Mouse (Mus musculus) forebrain, embryonic 11.5 days (tissue): ENCODE measurements around the gene Slc38a6. TPM values are rescaled to one million over a fixed set of nuclear protein-coding genes. Genes with fewer than 3 reads are reported as not detected.

Experiments used
- ATAC-seq: fragments of 200-750 bp; cut with Nextera tagmentation; replicated peaks from 2 replicates; pipeline ENCODE4 v1.8.0; 2017; ENCODE audit warnings: moderate TSS enrichment; ENCODE audit not compliant: low FRiP score
- DNase-seq: peaks from one replicate; pipeline ENCODE4 v3.0.0-alpha.2; 2017; ENCODE audit warnings: low spot score
- H3K27ac ChIP-seq: fragments of 300-500 bp; sonication (generic); 2 replicates; pipeline ENCODE4 v1.5.1; 2014; ENCODE audit warnings: low read depth, low read length
- H3K27me3 ChIP-seq: fragments of 300-500 bp; sonication (generic); 2 replicates; pipeline ENCODE4 v1.6.1; 2014; ENCODE audit warnings: mild to moderate bottlenecking, low read length, mixed read lengths; ENCODE audit not compliant: control insufficient read depth, insufficient read depth
- H3K36me3 ChIP-seq: fragments of 300-500 bp; sonication (generic); 2 replicates; pipeline ENCODE4 v1.6.1; 2014; ENCODE audit warnings: mild to moderate bottlenecking, low read length, moderate library complexity, mixed read lengths; ENCODE audit not compliant: control insufficient read depth, insufficient read depth
- H3K4me1 ChIP-seq: fragments of 300-500 bp; sonication (generic); replicated peaks from 2 replicates; pipeline ENCODE4 v1.6.1; 2014; ENCODE audit warnings: low read length, mixed read lengths; ENCODE audit not compliant: control insufficient read depth, insufficient read depth
- H3K4me2 ChIP-seq: fragments of 300-500 bp; sonication (generic); 2 replicates; pipeline ENCODE4 v1.6.1; 2014; ENCODE audit warnings: low read depth, mild to moderate bottlenecking, low read length, moderate library complexity, mixed read lengths; ENCODE audit not compliant: severe bottlenecking
- H3K4me3 ChIP-seq: fragments of 300-500 bp; sonication (generic); 2 replicates; pipeline ENCODE4 v1.5.1; 2014; ENCODE audit warnings: low read depth, low read length
- H3K9ac ChIP-seq: fragments of 300-500 bp; sonication (generic); 2 replicates; pipeline ENCODE4 v1.6.1; 2014; ENCODE audit warnings: low read length
- H3K9me3 ChIP-seq: fragments of 300-500 bp; sonication (generic); 2 replicates; pipeline ENCODE4 v1.6.1; 2016; ENCODE audit warnings: low read length, mixed read lengths; ENCODE audit not compliant: control insufficient read depth
- WGBS: fragments of 180-500 bp; shearing (Covaris S2); extraction: QIAGEN DNeasy Blood & Tissue Kit; methylation state at CpG from one replicate; pipeline ENCODE4 v1.1.7; 2014; 5-methylcytosine and 5-hydroxymethylcytosine counted together
- polyA plus RNA-seq: library from polyadenylated mRNA; unstranded; fragments of >200 nt; fragmentation: Nextera tagmentation; extraction: Ambion mirVana; gene quantifications from 2 replicates; pipeline ENCODE4 v1.2.1, GENCODE M21; 2014

Slc38a6 gene
- polyA plus RNA-seq, 1 experiment from 2014 or later, result 9.7 TPM

DNA sequence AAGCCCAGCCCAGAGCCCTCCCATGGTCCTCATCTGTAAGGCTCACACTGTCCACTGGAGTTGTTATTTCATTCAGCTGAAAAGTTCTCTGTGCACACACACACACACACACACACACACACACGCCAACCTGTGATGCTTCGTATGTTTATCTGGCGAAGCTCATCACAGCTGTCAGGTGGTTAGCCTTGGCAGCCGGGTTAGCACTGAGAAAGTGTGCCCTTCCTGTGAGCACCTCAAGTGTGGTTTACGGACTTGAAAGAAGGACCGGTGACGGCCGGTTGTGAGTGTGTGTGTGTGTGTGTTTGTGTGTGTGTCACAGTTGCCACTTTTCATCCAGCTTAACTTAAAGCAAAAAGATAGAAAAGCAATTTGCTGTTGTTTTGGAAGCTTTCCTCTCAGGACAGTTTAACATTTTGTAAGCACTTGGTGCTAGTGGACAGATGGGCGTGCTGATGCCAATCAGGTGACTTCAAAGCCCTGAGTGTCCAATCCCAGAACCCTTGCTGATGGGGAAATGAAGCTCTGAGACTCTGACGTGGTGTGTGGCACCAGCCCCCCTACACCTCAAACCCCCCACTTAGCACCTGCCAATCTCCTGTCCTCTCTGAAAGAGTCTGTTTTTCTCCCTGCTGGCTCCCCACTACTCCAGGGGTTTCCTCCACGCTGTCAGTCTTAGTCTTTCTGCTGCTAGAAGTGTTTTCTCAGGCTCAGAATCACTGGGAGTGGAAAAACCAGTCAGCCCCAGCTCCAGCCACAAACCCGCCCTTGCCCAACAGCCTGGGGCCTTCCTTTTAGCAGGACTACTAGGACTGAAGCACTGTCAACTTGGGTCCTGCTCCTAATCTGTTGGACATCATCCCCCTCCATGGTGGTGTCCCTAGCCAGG lies 96.0 kb downstream of the Slc38a6 start:
- WGBS, result 71% methylated on average over 12 of the region's 12 CpGs
- Histone ChIP-seq H3K27me3 (no peaks in the 10 kb centered on the region), H3K9ac (no peak overlapping the region), H3K36me3 (no peaks in the 10 kb centered on the region), H3K4me1 (0 out of 2 replicates have a peak, but pooled peaks cover 3% of the 10 kb centered on the region), H3K9me3 (no peaks in the 10 kb centered on the region), H3K4me3 (no peak overlapping the region), H3K27ac (no peak overlapping the region), H3K4me2 (no peak overlapping the region)
- peak; percentile 41 for DNase-seq
- ATAC-seq, result no peak

DNA sequence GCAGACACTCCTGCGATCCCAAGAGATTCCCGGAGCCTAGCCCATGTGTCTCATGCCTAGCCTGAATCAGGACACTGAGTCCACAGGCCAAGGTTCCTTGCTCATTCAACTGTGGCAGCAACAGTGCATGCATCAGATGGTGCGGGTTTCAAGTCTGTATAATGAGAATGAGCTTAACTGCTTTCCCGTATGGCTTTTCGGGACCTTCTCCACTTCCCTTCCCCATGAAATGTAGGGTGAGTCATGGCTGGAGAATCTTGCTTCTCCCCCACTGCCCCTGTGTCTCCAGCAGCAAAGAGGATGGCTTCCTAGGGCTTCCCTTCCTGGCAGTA lies 96.6 kb downstream of the Slc38a6 start:
- H3K27ac ChIP-seq, result no peak overlapping the region
- no peaks in the 10 kb centered on the region for H3K27me3 ChIP-seq
- no peak for ATAC-seq
- H3K9me3 ChIP-seq, result no peaks in the 10 kb centered on the region
- DNase-seq, result no peak
- H3K36me3 ChIP-seq, result no peaks in the 10 kb centered on the region
- H3K4me2 ChIP-seq, result no peak overlapping the region
- 0 out of 2 replicates have a peak, but pooled peaks cover 3% of the 10 kb centered on the region for H3K4me1 ChIP-seq
- 79% methylated on average over 5 of the region's 5 CpGs for WGBS
- H3K9ac ChIP-seq, result no peak overlapping the region
- no peak overlapping the region for H3K4me3 ChIP-seq

DNA sequence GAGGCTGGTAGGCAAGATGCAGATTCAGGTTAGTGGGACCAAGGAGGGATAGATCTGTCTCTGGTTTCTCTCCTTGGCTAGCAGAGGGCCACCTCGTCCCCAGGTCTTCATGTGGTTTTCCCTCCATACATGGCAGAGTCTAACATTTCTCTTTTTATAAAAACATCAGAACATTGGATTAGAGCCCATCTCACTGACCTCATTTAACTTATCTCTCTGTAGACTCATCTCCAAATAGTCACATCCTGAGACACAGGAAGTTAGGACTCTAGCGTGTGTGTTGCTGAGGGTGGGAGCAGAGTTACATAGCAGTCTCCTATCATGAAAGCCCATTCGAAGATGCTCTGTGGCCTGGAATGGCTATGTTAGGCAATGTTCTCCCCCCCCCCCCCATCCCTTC lies 97.3 kb downstream of the Slc38a6 start:
- H3K36me3 ChIP-seq, result no peaks in the 10 kb centered on the region
- no peaks in the 10 kb centered on the region for H3K27me3 ChIP-seq
- no peak overlapping the region for H3K9ac ChIP-seq
- no peak overlapping the region for H3K4me3 ChIP-seq
- no peak overlapping the region for H3K4me2 ChIP-seq
- DNase-seq, result no peak
- 83% methylated on average over 3 of the region's 3 CpGs for WGBS
- H3K27ac ChIP-seq, result no peak overlapping the region
- no peaks in the 10 kb centered on the region for H3K9me3 ChIP-seq
- H3K4me1 ChIP-seq, result 0 out of 2 replicates have a peak, but pooled peaks cover 3% of the 10 kb centered on the region
- ATAC-seq, result no peak

DNA sequence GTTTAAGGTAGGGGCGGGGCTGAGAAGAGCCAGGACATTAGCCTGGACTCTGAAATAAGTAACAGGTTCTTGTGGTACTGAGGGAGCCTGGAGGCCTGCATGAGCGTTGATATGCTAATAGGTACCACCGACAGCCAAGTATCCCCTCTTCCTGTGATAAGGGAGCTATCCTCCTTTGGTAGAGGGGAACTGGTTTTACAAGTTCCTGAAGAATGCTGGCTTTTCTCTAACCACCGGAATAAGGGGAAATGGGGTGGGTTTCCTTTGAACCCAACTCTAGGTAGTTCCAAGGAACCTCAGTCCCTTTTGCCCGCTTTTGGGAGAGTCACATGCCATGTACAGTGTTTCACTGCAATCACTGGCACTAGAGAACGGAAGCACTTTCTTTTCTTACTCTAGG lies 98.2 kb downstream of the Slc38a6 start:
- Histone ChIP-seq H3K36me3 (no peaks in the 10 kb centered on the region), H3K27me3 (no peaks in the 10 kb centered on the region), H3K9me3 (no peaks in the 10 kb centered on the region), H3K4me3 (no peak overlapping the region), H3K9ac (no peak overlapping the region), H3K27ac (no peak overlapping the region), H3K4me2 (no peak overlapping the region), H3K4me1 (0 out of 2 replicates have a peak, but pooled peaks cover 3% of the 10 kb centered on the region)
- WGBS, result 70% methylated on average over 6 of the region's 6 CpGs
- no peak for ATAC-seq
- peak; percentile 26 for DNase-seq

DNA sequence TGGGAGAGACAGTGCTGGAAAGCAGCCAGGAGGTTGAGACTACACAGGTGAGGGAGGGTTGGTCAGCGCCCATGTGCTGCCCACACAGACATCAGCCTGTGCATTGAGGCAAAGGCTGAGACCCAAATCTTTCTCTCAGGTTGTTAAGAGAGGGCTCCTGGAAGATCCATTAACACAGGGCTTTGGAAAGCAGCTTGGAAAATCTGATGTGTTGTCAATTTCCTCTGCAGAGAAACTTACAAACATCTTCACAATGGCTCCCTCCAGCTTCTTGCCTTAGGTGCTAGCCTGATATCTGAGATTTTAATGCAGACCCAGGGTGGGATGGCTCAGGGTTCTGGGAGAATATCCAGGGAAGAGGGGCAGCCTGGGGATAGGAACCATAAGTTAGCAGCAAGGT lies 105.9 kb downstream of the Slc38a6 start:
- no peak overlapping the region for H3K4me2 ChIP-seq
- no peak for DNase-seq
- H3K9ac ChIP-seq, result no peak overlapping the region
- H3K9me3 ChIP-seq, result no peaks in the 10 kb centered on the region
- H3K27ac ChIP-seq, result no peak overlapping the region
- H3K27me3 ChIP-seq, result no peaks in the 10 kb centered on the region
- ATAC-seq, result no peak
- WGBS, result 92% methylated on average over 1 of the region's 1 CpGs
- H3K4me1 ChIP-seq, result no peaks in the 10 kb centered on the region
- no peaks in the 10 kb centered on the region for H3K36me3 ChIP-seq
- no peak overlapping the region for H3K4me3 ChIP-seq

DNA sequence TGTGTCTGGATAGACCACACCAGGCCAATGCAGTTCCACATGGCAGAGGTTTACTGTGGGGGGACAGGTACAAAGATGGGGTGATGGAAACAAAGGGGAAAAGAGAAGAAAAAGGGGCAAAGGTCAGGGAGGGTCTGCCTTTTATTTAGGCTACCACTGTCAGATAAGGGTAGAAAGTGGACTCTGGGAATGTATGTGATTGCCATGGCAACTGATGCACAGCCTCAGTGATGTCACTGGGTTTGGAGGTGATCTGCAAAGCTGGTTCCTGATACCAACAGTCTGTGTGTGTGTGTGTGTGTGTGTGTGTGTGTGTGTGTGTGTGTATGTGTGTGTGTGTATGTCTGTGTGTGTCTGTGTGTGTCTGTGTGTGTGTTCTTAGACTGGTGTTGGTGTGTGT lies 106.4 kb downstream of the Slc38a6 start:
- H3K36me3 ChIP-seq, result no peaks in the 10 kb centered on the region
- H3K4me1 ChIP-seq, result no peaks in the 10 kb centered on the region
- no peak overlapping the region for H3K4me2 ChIP-seq
- H3K4me3 ChIP-seq, result no peak overlapping the region
- no peak for ATAC-seq
- no peak overlapping the region for H3K27ac ChIP-seq
- DNase-seq, result no peak
- H3K9me3 ChIP-seq, result no peaks in the 10 kb centered on the region
- H3K27me3 ChIP-seq, result no peaks in the 10 kb centered on the region
- H3K9ac ChIP-seq, result no peak overlapping the region

DNA sequence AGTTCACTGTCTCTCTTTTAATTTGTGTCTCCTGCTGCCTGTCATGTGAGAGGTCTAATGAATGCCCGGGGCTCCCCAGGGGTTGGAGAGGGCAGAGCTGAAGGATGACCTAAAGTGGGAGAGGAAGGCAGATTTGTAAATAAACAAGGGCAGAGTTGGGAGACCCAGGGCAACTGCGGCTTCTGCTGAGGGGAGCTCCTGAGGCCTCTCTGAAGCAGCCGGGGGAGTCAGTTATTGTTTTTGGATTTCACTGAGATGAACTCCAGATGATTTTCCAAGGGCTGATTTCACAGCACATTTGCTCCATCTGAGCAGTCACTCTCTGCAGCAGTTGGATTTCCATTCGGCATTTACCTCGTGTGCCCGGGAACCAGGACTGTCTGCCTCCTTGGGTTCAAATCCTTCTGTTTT lies 107.3 kb downstream of the Slc38a6 start:
- ATAC-seq (no peak), DNase-seq (no peak)
- no peak overlapping the region for H3K9ac ChIP-seq
- 35% methylated on average over 6 of the region's 6 CpGs for WGBS
- no peak overlapping the region for H3K4me2 ChIP-seq
- no peak overlapping the region for H3K4me3 ChIP-seq
- no peak overlapping the region for H3K27ac ChIP-seq
- H3K36me3 ChIP-seq, result no peaks in the 10 kb centered on the region
- no peaks in the 10 kb centered on the region for H3K9me3 ChIP-seq
- no peaks in the 10 kb centered on the region for H3K27me3 ChIP-seq
- H3K4me1 ChIP-seq, result no peaks in the 10 kb centered on the region

DNA sequence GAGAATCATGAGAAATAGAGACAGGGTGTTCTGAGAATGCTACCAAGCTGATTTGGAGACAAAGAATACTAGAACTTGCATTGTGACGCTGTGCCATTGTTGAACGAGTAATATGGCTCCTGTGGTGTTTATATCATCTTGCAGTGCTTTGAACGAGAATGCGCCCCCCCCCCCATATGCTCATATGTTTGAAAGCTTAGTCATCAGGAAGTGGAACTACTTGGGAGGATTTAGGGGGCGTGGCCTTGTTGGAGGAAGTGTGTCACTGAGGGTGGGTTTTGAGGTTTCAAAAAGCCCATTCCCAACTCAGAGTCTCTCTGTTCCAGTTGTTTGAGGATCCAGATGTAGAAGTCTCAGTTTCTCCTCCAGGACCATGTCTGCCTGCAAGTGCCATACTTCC lies 108.0 kb downstream of the Slc38a6 start:
- no peak for DNase-seq
- Histone ChIP-seq H3K4me2 (no peak overlapping the region), H3K9me3 (no peaks in the 10 kb centered on the region), H3K36me3 (no peaks in the 10 kb centered on the region), H3K4me1 (no peaks in the 10 kb centered on the region), H3K9ac (no peak overlapping the region), H3K4me3 (no peak overlapping the region), H3K27me3 (no peaks in the 10 kb centered on the region), H3K27ac (no peak overlapping the region)
- no peak for ATAC-seq
- 91% methylated on average over 5 of the region's 5 CpGs for WGBS

DNA sequence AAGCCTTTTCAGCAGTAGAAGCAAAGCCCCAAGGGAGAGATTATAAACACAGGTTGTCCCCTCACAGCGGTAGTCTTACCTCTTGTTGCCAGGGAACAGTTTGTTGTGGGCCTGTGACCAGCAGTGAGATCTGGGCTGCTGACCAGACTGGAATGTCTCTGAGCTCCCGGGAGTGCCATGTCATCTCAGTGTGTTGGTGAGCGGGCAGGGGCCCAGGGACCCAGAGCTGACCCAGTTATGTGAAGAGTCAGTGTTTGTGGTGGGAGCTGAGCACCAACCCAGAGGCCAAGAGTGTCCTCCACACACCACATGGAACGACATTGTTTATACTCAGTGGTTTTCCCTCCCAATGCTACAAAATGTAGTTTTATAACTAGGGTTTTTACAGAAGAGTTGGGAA lies 112.8 kb downstream of the Slc38a6 start:
- Histone ChIP-seq H3K9me3 (no peaks in the 10 kb centered on the region), H3K9ac (no peak overlapping the region), H3K27ac (no peak overlapping the region), H3K4me1 (no peaks in the 10 kb centered on the region), H3K4me2 (no peak overlapping the region), H3K36me3 (no peaks in the 10 kb centered on the region), H3K4me3 (no peak overlapping the region), H3K27me3 (no peaks in the 10 kb centered on the region)
- DNase-seq, result peak; percentile 26
- no peak for ATAC-seq
- WGBS, result 36% methylated on average over 4 of the region's 4 CpGs
